Comparison of ENCODE assay signal across 8 mouse cellular contexts in the genomic region with DNA sequence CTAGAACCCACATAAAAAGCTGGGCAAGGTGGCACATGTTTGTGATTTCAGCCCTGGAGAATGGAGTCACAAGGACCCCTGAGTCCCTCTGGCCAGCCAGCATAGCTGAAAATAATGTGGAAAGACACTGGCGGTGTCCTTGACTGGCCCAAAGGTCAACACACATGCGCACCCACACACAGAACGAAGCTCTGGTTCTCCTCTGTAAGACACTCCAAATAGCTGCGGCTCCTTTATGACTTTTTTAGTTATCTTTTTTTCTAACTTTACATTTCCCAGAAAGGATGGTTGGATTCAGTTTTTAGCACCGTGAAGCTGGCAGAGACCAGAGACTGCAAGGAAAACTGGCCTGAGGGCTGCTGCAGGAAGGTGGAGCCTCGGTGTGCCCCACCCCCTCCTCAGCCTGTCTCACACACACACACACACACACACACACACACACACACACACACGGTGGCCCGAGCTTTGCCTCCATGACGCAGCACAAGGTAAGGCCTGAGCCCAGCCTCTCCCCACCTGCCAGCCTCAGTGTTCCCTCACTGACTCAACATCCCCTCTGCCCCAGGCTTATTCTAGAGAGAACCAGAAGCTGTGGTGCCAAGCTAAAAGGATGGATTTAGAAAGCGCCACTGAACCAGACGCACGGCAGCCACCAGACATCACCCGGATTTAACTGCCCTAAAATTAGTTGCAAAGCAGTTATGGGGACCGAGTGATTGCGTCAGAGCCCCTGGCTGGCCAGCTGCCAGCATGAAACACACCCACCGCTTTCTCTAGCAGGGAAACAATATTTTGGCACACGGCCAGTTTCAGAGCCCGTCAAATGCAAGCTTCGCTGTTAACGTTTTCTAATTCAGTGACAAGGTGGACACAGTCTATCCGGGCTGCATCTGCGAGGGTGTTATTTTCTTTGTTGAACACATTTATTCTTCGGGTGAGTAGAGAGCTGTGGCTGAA. TPM values are rescaled to one million over a fixed set of nuclear protein-coding genes. Genes with fewer than 3 reads are reported as not detected.
DNase-seq lines count a peak whose midpoint lies in the region; ATAC-seq and TF ChIP-seq lines count a peak whose summit lies in the region.

No protein-coding gene starts in this region.

- peak overlapping the region; percentile 51 for H3K4me2 ChIP-seq in forebrain, embryonic 12.5 days
- peak overlapping the region; percentile 65 for H3K4me2 ChIP-seq in heart, embryonic 16.5 days (ENCODE audit: low read depth, low read length)
- H3K4me2 ChIP-seq in liver, embryonic 12.5 days = peak overlapping the region; percentile 28
- no peak overlapping the region for H3K4me2 ChIP-seq in myocyte (ENCODE audit: low read depth)

- H3ac ChIP-seq in myocyte (ENCODE audit: control insufficient read depth, insufficient read length) = no peak overlapping the region

- peak overlapping the region; percentile 40 for H3K9ac ChIP-seq in forebrain, embryonic 12.5 days
- peak overlapping the region; percentile 59 for H3K9ac ChIP-seq in heart, embryonic 16.5 days (ENCODE audit: low read length)
- H3K9ac ChIP-seq in liver, embryonic 12.5 days = no peak overlapping the region

- TF ChIP-seq POLR2A in myocyte (IDR thresholded peaks at IDR 0.05; ENCODE audit: insufficient read length, low read depth) = no peak

- peak overlapping the region; percentile 21 for H3K4me3 ChIP-seq in forebrain, embryonic 12.5 days (replicated peaks)
- H3K4me3 ChIP-seq in heart, embryonic 16.5 days (ENCODE audit: low read length) = peak overlapping the region; percentile 27
- H3K4me3 ChIP-seq in liver, embryonic 12.5 days = no peak overlapping the region
- H3K4me3 ChIP-seq in myocyte = no peak overlapping the region

- H3K27ac ChIP-seq in forebrain, embryonic 12.5 days = peak overlapping the region; percentile 97
- H3K27ac ChIP-seq in heart, embryonic 16.5 days (ENCODE audit: low read length) = peak overlapping the region; percentile 89
- 0 out of 2 replicates have a peak overlapping the region, but pooled peaks have one; percentile 6 for H3K27ac ChIP-seq in liver, embryonic 12.5 days

- WGBS in forebrain, embryonic 12.5 days = 18% methylated on average over 23 of the region's 23 CpGs
- WGBS in heart, embryonic 16.5 days = 10% methylated on average over 23 of the region's 23 CpGs
- WGBS in liver, embryonic 12.5 days (ENCODE audit: insufficient replicate concordance) = 47% methylated on average over 23 of the region's 23 CpGs

- no peaks in the 10 kb centered on the region for H3K36me3 ChIP-seq in forebrain, embryonic 12.5 days (replicated peaks)
- no peaks in the 10 kb centered on the region for H3K36me3 ChIP-seq in heart, embryonic 16.5 days (ENCODE audit: control insufficient read depth, insufficient read depth)
- no peaks in the 10 kb centered on the region for H3K36me3 ChIP-seq in liver, embryonic 12.5 days
- no peaks in the 10 kb centered on the region for H3K36me3 ChIP-seq in myocyte (ENCODE audit: control insufficient read depth, insufficient read depth)

- DNase-seq in 3T3-L1 (ENCODE audit: low read depth, low spot score) = peak; percentile 59
- peak; percentile 82 for DNase-seq in adrenal gland, postnatal 25 days
- peak; percentile 85 to 90 for DNase-seq in kidney, postnatal 25 days
- DNase-seq in spleen, postnatal 4 days (ENCODE audit: low spot score in 2 of 2) = peak; percentile 80 to 88

- peaks cover 63% of the 10 kb centered on the region for H3K4me1 ChIP-seq in forebrain, embryonic 12.5 days
- peaks cover 83% of the 10 kb centered on the region for H3K4me1 ChIP-seq in heart, embryonic 16.5 days (ENCODE audit: control insufficient read depth, insufficient read depth, low read length)
- H3K4me1 ChIP-seq in liver, embryonic 12.5 days = peaks cover 29% of the 10 kb centered on the region

- ATAC-seq in forebrain, embryonic 12.5 days (ENCODE audit: low FRiP score) = peak; percentile 90
- ATAC-seq in heart, embryonic 16.5 days (replicated peaks; ENCODE audit: extremely low read depth, insufficient read depth, low FRiP score) = peak; percentile 38
- ATAC-seq in liver, embryonic 12.5 days = no peak

- H3K27me3 ChIP-seq in forebrain, embryonic 12.5 days = no peaks in the 10 kb centered on the region
- H3K27me3 ChIP-seq in heart, embryonic 16.5 days (ENCODE audit: control insufficient read depth, insufficient read depth, low read length) = no peaks in the 10 kb centered on the region
- peaks cover 34% of the 10 kb centered on the region; the same call in 1 of the 2 replicates for H3K27me3 ChIP-seq in liver, embryonic 12.5 days (replicated peaks)
- H3K27me3 ChIP-seq in myocyte (ENCODE audit: control insufficient read depth, insufficient read depth, insufficient read length) = no peaks in the 10 kb centered on the region

- peaks cover 6% of the 10 kb centered on the region for H3K79me2 ChIP-seq in myocyte (ENCODE audit: control insufficient read depth, insufficient read depth)

- H3K9me3 ChIP-seq in forebrain, embryonic 12.5 days = no peaks in the 10 kb centered on the region
- H3K9me3 ChIP-seq in heart, embryonic 16.5 days (replicated peaks; ENCODE audit: control insufficient read depth, low read length) = no peaks in the 10 kb centered on the region
- H3K9me3 ChIP-seq in liver, embryonic 12.5 days (replicated peaks) = no peaks in the 10 kb centered on the region

TF ChIP-seq in myocyte, 11 proteins besides CTCF, POLR2A, EP300 and RAD21:
- TF ChIP-seq TCF3 (IDR thresholded peaks at IDR 0.05; ENCODE audit: insufficient read length, low read depth) = no peak
- peak; percentile 67; the same call in 1 of the 2 replicates for TF ChIP-seq CEBPB (IDR thresholded peaks at IDR 0.05; ENCODE audit: insufficient read depth, poor library complexity, severe bottlenecking)
- TF ChIP-seq USF1 (IDR thresholded peaks at IDR 0.05; ENCODE audit: low read depth) = no peak
- TF ChIP-seq MYOD1 (IDR thresholded peaks at IDR 0.05; ENCODE audit: control insufficient read depth in 1 of 3, insufficient read length in 2 of 3, low read depth in 2 of 3) = no peak

RNA-seq across cellular contexts. Expression of gene Sipa1l2, which starts 11.2 kb away (rescaled TPM):
- 54.5 and 79.1 TPM in 2 replicates for total RNA-seq in adrenal gland, postnatal 25 days (2021)
- 33.2 and 37.2 TPM in 2 replicates for polyA plus RNA-seq in forebrain, embryonic 12.5 days (2016; fragmentation: Nextera tagmentation; extraction: Ambion mirVana)
- 19.9 and 24.4 TPM in 2 replicates for polyA plus RNA-seq in heart, embryonic 16.5 days (2015; fragmentation: Nextera tagmentation; extraction: Ambion mirVana)
- 1.9 and 2.3 TPM in 2 replicates for polyA plus RNA-seq in liver, embryonic 12.5 days (2016; fragmentation: Nextera tagmentation; extraction: Ambion mirVana)
- 16.2 TPM for polyA plus RNA-seq in myocyte (2012; fragmentation: generic; extraction: Trizol)

Comparison
In these comparisons a context has a peak if more than half of its experiments do, and no peak if none do; other contexts are left out.
1. H3K27ac ChIP-seq: peak in every context shown above with its lines; median percentile 97 in forebrain, embryonic 12.5 days; 89 in heart, embryonic 16.5 days; 6 in liver, embryonic 12.5 days.
2. H3K4me3 ChIP-seq: peak in forebrain, embryonic 12.5 days (single experiment) and heart, embryonic 16.5 days (single experiment); none in liver, embryonic 12.5 days (single experiment) and myocyte (single experiment).
3. Peak in every context shown above with its lines, with median percentiles within 50 percentile points of each other: DNase-seq.